Mouse (Mus musculus) lung, postnatal 4 days (tissue): ENCODE measurements around the gene Plekha6.

Experiments
- DNase-seq, 2 experiments: peaks; one replicate each; pipeline ENCODE4 v3.0.0; 2021

The Plekha6 gene

DNA sequence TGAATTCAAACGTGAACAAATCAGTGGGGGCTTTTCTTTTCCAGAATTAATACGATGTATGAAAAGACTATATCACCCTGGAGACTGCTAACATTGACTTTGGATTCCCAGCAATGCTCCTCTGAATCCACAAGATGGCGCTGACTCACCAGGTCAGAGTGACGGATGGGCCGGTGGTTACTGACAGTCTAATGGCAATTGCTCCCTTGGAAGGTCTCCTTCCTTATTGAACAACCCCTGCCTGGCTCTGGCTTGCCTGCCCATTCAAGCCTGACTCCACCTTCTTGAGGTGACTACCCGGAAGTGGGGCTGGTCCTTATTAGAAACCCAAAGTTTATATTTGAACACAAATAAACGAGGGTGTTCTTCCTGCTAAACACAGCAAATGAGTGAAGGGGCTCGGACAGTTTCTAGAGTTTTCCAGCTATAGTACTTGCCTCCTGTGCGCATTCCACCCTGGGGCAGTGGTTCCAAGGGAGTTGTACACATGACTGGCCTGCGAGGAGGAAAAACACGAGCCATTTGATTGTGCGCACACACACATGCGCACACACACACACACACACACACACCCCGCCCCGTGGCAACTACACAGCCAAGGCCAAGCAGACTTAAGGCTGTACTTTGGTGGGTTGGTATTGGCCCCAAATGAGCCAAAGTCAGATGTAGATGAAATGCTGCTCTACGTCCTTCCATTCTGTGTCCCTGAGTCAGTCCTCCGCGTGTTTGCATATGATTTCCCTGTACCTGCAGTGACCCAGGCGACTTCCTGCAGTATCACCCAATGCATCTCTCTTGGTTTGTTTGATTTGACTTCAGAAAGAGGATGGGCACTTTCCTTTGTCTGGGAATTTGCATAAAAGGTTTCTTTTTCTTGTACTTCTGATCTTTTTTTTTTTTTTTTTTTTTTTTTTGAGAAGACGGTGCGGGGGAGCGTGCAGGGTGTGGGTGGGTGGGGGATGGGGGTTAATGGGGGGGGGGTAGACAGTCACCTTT is 17.7 kb upstream of the Plekha6 start:
- peak; percentile 45 to 71 for DNase-seq

DNA sequence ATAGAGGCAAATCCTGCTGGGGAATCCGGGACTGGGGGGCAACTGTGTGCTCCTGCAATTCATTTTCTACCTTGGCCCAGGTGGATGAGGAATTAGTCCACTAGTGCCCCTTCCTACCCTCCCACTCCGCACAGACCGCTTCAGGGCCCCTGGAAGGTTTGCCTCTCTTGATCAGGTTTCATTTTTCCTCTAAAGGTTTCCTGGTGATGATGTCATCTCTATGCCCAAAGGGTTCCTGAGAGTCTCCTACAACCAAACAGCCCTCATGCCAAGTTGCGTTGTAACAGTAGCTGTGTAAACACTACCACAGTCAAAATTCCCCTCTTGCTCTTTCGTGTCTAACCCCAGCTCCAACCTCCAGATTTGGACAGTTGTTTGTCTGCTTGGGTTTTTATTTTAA is 16.7 kb upstream of the Plekha6 start:
- DNase-seq: no peak

DNA sequence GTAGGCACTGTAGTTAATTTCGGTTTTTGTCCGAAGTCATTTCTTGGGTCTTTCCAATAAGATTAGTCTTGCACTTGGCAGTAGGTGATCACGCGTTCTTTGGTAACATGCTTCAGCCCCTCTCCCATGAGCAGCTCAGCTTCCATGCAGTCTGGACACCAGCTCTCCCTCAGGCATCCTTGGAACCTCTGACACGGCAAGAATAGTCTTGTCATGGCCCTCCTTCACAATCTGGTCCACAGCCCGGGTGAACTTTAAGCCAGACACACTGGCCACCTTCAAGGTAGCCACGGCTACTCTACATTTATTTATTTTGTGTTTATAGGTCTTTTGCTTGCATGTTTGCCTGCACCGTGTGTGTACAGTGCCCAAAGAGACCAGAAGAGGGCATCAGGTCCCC is 15.9 kb upstream of the Plekha6 start:
- DNase-seq: no peak

DNA sequence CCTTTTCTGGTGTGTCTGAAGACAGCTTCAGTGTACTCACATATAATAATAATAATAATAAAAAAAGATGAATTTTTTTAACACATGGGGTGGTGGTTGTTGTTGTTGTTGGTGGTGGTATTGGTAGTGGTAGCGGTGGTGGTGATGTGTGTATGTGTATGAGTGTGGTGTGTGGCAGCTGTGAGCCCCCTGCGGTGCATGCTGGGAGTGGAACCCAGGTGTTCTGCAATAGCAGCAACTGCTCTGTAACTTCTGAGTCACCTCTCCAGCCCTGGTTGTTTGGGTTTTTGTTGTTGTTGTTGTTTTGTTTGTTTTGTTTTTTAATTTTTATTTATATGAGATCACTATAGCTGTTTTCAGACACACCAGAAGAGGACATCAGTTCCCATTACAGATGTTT is 13.5 kb upstream of the Plekha6 start:
- no peak for DNase-seq

DNA sequence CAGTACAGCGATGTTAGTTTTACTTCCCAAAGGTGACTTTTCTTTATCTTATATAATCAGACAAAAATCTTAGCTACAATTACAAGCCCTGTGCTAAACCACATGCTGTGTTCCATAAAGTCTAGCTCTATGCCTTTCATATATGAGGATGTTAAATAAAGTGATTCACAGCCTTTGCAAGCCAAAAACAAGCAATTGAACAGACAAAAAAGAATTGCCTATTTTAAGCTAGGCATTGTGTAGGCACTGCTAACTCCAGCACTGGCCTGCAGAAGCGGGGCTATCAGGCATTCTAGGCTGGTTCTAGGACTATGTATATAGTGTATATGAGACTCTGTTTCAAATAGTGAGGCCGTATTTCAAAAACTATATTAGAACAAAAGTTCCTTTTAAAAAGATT is 11.8 kb upstream of the Plekha6 start:
- no peak for DNase-seq

DNA sequence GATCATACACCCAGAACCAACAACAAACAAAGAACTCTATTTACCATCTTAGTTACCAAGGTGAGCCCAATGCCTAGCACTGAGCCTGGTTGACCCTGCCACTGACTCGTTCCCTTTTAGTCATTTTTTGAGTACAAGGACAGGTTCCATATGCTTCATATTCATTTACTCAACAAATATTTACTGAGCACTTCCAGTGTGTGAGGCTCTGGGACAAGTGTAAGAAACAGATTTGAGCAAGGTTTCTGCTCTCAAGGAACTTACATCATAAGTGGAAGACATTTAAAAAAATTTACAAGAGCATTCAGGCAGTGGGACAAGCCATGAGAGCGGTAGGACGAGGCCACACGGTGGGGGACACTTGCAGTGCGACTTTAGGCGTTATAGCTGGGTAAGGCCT is 8.7 kb upstream of the Plekha6 start:
- peak in 1 of 2 experiments; percentile 9 for DNase-seq

DNA sequence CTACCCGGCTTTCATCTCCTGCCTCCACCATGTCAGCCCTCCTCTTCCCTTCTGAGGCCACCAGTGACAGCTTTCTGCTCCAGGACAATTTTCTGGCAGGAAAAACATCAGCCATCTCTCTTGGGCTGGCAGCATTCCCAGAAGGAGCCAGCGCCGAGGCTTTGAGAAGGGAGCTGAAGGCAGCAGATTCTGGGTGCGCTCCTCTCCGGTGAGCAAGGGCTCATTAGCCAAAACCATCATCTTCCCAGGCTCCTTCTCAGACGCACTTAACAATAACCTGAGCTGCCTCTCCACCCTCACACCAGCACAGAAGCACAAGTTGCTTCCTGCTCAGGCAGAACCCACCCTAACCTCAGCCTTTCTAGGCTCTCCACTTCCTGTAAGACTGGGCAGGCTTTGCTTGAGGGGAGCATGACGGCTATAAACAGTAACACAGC is 4.9 kb upstream of the Plekha6 start:
- peak; percentile 61 to 71 for DNase-seq

DNA sequence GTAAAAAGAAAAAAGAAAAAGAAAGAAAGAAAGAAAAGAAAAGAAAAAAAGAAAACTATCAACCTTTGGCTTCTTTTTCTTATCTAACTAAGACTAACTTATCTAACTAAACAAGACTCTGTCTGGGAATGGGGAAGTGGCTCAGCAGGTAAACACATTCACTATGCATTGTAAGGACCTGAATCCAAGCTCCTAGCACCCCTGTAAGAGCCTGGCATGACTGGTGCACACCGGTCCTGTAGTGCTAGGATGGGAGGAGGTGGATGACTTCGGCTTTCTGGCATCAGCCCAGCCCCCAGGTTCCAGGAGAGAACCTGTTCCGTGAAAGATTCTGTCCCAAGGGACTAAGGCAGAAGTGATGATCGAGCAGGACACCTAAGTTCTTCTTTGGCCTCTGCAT is 2.5 kb upstream of the Plekha6 start:
- peak in 1 of 2 experiments; percentile 13 for DNase-seq

DNA sequence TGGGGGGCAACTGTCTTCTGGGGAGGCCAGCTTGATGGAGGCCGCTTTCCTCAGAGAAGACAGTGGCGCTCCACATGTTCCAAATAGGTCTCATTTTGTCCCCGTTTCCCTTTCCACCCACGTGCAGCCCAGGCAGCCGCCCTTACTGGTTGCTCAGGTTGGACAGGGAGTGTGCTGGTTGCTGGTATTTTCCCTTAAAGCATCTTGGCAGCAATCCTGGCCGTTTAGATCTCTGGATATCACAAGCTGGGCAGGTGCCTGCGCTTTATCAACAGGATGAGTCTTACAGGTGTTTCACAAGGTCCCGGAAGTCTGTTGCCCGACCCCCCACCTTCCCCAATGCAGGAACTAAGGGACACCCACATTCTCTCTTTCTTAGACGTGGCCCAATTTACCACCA is 2.0 kb upstream of the Plekha6 start:
- DNase-seq: peak in 1 of 2 experiments; percentile 15

DNA sequence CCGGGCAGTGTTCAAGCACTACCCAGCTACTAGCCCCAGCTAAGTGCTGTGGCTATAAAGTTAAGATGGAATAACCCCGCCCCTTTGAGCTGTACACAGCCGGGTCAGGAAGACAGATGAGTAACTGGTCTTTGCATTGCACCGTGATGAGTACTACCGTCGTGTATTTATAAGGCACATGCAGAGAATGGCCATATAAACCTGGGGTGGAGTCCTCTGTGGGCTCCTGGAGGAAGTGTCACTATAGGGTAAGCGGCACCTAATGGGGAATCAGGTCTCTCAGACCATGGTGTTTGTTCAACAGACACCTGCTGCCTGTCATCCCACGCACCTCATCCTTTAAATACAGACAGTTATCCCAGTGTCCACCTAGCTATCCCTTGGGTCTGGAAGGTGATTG is 1.0 kb upstream of the Plekha6 start:
- DNase-seq: no peak

DNA sequence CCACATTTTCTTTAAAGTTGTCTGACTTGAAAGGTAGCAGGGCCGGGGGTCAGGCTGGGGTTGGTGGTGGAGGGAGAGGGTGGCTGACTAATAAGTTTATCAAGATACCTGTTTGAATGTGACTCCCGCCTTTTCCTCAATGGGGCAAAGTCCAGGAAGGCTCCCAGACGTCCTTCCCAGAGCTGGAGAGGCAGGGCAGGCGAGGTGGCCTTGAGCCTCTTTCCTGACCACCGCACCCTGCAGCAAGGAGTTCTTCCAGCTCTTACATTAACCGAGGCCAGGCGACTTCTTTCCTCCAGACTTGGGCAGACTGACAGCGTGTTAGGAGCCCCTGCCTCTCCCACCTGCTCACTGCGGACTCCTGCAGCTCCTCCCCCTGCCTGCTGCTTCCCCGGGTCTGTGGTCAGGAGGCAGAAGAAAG is 591 bp downstream of the Plekha6 start:
- no peak for DNase-seq

DNA sequence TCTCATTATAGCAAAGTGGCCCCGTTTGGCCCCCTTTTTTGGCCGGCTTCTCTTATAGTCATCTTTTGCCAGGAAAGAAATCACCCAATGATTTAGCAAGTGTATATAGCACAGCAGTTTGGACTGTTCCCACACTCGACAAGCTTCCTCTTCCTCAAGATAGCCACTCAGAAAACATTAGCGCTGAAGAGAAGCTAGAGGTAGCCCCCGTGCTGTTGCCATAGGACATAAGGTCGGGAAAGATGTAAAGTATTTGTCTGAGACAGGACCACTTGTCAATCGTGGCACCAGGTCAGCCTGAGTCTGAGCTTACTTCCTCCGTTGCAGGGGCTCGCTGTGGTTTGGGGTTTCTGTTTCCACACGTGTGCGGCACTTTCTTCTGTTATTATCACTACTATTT is 1.1 kb downstream of the Plekha6 start:
- no peak for DNase-seq

DNA sequence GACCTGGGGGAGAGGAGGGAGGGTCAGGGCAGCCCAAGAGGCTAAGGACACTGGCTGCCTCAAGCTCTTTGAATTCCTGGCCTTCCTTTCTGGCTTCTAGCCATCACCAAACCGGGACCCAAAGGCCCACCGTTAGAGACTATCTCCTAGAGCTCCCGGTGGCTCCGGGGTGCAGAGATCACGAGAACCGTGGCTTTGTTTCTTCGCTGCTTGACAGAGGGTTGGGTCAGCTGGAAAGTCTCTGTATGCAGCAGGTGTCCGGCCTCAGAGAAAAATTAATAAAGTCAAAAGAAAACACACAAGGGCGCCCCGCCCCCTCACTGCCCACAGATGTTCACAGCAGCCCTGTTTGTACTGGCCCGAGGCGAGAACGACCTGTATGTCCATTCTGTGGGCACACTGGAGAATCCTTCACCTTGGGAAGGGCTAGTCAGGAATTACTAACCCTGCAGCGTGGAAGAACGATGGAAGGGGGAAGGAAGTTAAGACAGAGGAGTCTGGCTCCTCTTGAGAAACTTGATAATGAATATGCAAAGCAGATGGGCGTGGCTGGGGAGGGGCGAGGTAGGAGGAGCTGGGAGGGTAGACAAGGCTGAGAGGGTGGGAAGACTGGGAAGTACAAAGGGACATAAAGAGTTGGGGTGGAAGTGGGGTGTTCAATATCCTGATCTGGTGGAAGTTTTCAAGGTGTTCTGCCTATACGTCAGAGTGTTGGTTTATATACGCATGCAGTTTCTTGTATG is 4.5 kb downstream of the Plekha6 start:
- DNase-seq: no peak

DNA sequence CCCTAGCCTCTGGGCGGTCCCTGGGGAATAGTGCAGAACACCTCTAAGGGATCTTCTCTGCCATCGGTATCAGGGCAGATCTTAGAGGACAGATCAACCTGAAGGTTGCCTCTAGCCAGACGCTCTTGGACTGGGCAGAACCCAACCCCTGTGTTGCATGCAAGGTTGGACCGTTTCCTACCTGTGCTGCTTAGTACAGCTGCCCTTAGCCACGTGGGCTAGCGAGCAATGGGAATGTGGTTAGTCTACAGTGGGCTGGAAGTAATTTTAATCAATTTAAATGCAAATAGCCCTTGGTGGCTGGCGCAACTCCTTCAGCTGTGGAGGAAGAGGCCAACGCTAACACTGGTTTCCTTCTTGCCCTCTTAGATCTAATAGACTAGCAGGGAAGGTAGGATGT is 6.2 kb downstream of the Plekha6 start:
- no peak for DNase-seq

DNA sequence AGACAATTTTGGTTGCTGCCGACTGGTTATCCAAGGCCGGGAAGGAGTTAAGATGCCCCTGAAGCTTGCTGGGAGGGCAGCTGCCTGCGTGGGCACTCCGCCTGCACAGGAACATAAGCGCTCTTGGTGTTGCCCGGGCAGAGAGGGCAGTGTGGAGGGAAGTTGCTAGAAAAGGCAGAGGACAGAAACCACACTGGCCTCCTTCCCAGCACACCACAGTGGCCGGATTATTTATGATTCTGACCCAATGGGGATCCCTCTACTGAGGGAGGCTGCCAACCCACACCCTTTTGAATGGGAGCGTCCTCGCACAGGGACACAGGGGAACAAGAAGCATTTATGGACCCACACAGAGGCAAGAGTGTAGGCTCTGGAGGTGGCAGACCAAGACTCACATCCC is 7.3 kb downstream of the Plekha6 start:
- no peak for DNase-seq

DNA sequence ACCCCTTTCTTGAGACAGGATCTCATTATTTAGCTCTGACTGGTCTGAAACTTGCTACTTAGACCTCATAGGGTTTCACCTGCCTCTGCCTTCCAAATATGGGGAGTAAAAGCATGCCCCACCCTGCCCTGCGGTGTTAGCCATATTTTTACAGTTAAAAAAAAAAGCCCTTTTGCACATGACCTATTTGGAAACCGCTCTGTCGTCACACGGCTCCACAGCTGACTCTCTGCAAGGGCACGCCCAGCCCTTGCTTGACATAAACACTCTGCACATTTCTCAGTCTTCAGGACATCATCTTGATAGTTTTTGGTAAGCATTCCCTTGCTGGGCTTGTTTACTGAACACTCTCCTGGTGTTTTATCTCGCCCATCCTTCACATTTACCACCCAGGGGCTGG is 11.1 kb downstream of the Plekha6 start:
- DNase-seq: no peak

DNA sequence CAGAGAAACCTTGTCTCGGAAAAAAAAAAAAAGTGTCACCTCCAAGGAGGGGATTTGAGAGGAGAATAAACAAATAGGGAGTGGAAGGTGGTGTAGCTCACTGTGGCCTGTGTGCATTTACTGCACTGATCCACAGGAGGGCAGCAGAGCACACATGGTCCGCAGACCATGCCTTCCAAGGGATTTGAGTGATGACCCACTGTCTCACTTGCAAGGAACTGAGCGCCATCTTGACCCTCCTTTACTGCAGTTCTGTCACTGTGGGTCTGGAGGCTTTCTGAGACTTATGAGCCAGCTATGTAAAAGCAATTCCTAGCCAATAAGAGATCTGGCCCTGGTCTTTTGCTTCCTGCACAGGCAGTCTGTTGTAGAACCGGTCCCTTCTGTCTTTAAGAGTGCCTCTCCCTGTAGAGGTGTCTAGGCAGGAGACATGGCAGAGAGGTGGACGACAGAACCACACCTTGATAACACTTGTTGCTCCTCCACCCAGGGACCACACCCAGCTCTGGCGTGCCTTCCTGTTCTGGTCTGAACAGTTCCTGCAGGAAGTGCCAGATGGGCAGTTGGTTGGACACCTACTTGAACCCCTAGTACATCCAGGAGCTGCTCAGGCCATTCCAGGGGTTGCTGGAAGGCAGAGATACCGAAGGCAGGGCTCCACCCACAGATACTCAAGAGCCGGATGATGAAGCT is 13.6 kb downstream of the Plekha6 start:
- peak; percentile 70 to 78 for DNase-seq

DNA sequence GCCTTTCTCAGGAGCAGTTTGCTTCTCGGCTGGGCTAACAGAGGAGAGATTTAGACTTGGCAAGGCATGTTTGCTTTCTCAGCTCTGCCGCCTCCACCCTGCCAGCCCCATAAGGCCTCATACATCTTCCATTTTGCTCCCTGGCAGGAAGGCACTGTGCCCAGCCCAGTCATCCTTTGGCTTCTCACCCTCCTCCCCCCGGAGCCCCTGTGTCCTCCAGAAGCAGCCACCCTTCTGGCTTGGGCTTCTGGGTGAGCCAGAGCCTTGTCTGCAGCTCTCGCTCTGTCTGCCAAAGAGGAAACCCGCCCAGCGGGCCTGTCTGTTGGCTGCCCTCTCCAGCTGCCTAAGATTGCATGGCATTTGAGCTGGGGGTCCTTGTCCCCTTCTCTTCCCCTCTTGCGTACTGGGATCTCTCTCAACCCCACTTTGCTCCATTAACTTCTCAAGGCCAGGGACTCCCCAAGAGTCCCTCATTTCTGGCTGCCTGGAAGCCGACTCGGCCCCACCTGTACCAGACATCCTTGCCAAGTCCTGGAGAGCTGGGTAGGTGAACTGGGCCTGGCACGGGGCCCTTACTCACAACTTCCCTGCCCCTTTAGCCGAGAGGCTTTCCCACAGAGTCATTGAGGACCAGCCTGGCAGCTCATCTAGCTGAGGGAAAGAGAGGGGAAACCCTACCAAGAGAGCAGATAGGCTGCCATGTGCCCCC is 14.9 kb downstream of the Plekha6 start:
- peak; percentile 37 to 59 for DNase-seq

DNA sequence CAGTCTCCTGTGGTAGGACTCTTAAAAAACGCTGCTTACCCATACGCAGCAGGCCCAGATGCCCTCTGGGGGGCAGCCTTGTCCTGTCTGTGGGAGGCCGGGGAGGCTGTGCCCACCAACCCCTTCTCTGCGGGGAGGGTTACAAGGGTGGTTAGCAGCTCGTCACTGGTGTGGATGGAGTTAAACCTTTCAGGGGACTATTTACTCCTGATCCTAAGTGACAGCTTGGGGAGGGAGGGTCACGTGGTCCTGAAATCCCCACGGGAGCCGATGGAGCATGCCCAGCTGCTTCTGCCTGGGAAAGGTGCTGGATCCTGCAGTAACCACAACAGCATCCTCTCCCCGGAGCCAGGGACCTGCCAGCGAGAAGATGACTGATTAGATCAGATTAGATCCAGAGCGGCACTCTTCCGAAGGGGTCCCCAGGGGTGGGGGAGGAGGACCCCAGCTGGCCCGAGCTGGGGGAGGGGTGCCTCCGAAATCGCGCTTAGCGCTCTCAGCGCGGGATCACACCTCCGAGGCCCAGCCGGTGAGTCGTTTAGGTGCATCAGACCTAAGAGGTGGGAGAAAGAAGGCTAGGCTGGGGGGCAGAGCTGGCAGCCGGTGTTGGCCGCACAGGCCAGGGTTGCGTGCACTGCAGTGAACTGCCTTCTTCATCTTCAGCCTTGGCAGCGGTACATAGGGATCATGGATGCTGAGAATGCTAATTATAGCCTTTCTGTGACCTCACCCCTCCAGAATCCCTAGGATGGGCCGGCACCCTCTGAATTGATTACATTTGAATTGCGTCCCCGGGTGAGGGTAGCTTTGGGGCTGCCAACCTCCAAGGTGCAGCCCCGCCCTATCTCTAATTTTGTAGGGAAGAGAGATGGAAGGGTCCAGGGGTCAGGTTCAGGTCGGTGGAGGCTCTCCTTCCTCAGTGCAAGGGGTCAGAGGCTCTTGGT is 17.3 kb downstream of the Plekha6 start:
- DNase-seq: peak; percentile 77 to 80

DNA sequence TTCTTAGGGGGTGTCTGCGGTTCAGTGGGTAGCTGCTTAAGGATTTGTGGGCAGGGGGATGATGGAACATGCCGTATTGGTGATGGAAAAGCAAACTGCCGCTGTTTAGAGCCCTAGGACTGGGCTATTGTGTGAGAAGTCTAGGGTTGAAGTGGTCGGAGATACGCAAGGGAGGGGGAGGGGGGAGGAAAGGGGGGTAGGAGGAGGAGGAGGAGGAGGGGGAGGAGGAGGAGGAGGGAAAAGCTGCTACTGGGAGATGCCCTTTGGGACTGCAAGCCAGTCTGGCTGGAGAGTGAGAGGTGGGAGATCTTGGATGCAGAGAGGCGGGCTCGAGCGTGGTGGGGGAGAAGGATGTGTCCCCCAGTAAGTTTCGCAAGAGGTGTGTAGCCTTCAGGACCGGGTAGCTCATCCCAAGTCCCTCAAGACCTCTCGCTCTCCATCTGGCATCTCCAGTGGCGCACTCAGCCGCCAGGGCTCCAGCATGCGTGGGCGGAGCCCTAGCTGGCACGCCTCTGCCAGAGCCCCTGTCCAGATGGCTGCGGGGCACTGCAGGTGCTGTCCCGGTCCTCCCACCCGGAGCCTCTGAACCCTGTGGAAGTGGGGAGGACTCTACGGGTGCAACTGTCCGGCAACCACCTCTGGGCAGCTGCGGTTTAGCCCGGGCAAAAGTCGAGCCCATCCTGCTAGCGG is 18.2 kb downstream of the Plekha6 start:
- peak; percentile 37 to 56 for DNase-seq

DNA sequence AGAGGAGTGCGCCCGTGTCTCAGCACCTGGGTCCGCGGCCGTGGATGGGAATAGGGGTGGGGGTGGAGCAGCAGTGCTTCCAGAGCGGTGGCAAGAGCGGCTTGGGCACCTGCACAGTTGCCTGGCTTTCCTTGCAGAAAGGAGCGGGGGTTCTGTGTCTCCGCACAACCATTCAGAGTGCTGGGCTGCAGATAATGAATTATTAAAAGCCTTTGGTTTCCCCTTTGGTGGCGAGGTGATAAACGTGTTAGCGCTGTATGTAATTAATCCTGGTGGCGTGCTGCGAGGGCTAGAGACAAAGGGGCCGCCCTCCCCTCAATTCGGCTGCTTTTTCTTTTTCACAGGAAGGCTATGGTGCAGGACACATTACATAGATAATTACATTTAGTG is 18.7 kb downstream of the Plekha6 start:
- DNase-seq: no peak
